Mouse (Mus musculus) spleen, postnatal 14 days (tissue): ENCODE data around the gene Pfkl.
A peak's percentile ranks its signal among the peaks of the same experiment; 100 is the strongest.
"Not testable (repeated sequence)": the region's sequence is repeated elsewhere in the genome, so short reads cannot be mapped to it uniquely, and the experiment has no call there.

ENCODE experiments used
- DNase-seq, 2 experiments: peaks; one replicate each; pipeline ENCODE4 v3.0.0; 2021 to 2022; ENCODE audit warnings: low spot score in 2 of 2

Gene Pfkl

GRCm38 (mm10) chr10:78012661-78013495 is 3.0 kb upstream of the Pfkl start:
- DNase-seq, result no peak

DNA sequence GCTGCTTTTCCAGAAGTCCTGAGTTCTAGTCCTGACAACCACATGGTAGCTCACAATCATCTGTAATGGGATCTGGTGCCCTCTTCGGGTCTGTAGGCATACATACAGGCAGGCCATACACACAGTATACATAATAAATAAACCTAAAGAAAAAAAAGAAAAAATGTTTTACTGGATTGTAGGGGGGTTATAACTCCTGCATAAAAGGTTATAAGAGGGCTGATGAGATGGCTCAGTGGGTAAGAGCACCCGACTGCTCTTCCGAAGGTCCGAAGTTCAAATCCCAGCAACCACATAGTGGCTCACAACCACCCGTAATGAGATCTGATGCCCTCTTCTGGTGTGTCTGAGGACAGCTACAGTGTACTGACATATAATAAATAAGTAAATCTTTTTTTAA is 1.2 kb upstream of the Pfkl start:
- not testable (repeated sequence) for DNase-seq

DNA sequence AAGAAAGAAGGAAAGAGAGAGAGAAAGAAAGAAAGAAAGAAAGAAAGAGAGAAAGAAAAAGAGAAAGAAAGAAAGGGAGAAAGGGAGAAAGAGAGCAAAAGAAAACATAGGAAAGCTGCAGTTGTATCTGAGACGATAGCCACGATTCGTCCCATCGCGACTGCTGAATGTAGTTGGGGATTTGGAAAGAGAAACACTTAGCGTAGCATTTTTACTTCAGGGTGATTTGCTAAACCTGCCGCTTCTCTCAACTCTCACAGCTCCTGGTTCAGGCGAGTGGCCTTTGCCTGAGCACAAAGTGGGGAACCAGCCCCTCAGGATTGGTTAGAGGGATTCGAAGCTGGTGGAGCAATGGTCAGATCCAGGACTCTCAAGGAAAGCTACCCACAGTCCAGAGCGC is 452 bp upstream of the Pfkl start:
- no peak for DNase-seq

- peak; percentile 94 to 97 for DNase-seq
Measured at GRCm38 (mm10) chr10:78009184-78009944, 519 bp downstream of the Pfkl start.

- no peak for DNase-seq
Measured at GRCm38 (mm10) chr10:78008169-78008568, 1.7 kb downstream of the Pfkl start.

DNA sequence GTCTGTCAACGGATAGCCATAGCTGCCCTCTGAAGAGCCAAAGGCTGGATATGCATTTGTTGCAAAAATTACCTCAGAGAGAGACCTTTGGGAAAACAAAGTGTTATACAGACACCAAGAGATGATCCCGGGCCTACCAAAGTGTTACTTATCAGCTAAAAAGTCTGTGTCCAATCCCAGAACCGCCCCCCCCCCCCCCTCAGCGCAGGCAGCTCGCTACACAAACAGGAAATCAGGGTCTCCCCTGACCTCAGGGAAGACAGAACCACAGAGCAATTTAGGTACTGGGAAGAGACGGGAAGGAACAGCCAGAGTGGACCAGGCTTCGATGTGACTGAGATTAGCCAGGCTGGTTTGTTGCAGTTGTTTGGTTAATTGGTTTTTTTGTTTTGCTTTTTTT is 2.7 kb downstream of the Pfkl start:
- no peak for DNase-seq

- DNase-seq, result no peak
Measured at GRCm38 (mm10) chr10:78005791-78006438, 4.0 kb downstream of the Pfkl start.

DNA sequence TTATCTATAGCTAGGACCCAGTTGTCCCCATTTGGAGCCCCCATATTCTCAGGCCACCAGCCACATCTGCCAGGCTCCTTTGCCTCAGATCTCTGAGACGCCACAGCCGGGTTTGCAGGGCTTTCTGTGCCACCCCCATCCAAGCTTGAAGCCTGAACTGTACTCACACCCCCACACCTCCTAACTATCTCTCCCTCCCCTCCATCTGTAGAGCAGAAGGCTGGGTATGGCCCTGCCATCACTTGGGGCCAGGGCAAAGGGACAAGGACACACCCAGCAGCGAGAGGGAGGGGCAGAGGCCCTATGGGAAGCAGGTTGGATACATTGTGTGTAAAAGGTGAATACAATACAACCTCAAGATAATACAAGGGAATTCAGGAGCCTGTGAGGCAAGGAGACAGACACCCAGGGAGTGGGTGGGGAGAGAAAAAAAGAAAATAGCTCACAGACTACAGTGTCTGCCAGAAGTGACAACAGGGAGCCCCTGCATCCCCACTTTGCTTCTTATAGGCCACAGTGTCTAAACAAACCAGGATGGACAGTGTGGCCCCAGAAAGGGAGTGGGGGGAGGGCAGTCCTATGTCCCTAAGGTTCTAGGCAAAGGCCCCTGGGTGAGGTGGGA is 5.3 kb downstream of the Pfkl start:
- no peak for DNase-seq

- no peak for DNase-seq
Measured at GRCm38 (mm10) chr10:78002316-78002715, 7.6 kb downstream of the Pfkl start.

- DNase-seq, result no peak
Measured at GRCm38 (mm10) chr10:78001796-78002195, 8.1 kb downstream of the Pfkl start.

GRCm38 (mm10) chr10:78000200-78000599 is 9.7 kb downstream of the Pfkl start:
- DNase-seq, result no peak

GRCm38 (mm10) chr10:77995639-77996038 is 14.2 kb downstream of the Pfkl start:
- DNase-seq, result no peak

DNA sequence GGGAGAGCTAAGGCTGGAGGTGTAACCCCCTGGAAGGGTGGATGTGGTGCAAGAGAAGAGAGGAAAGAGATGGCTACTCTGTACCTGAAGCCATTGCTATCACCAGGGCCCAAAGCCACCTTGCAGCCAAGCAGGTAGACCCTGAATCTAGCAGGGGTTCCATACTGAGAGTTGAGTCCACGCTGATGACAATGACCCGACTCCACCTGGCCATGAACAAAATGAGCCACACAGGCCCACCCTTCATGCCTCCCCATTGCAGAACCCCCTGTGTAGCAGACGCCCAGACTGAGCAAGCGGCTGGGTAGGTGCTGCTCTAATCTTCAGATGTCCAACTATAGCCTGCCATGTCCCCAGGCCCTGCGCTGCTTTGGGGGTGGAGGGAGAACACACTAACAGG is 24.1 kb downstream of the Pfkl start:
- no peak for DNase-seq

- DNase-seq, result peak in 1 of 2 experiments; percentile 66
Measured at GRCm38 (mm10) chr10:77984660-77985059, 25.2 kb downstream of the Pfkl start.

GRCm38 (mm10) chr10:77978351-77979350 is 31.2 kb downstream of the Pfkl start, which contains the start of gene 1810043G02Rik:
Gene 1810043G02Rik (plus strand): TSS chr10:77978524.
- peak; percentile 99 to 100 for DNase-seq

GRCm38 (mm10) chr10:77976458-77977150 is 33.3 kb downstream of the Pfkl start:
- DNase-seq, result no peak

GRCm38 (mm10) chr10:77975653-77976052 is 34.2 kb downstream of the Pfkl start:
- no peak for DNase-seq

- no peak for DNase-seq
Measured at GRCm38 (mm10) chr10:77974811-77975210, 35.1 kb downstream of the Pfkl start.

GRCm38 (mm10) chr10:77974323-77974722 is 35.6 kb downstream of the Pfkl start:
- DNase-seq, result no peak
